Mouse (Mus musculus): ENCODE measurements around the gene Hspb8. TPM values are rescaled to one million over a fixed set of nuclear protein-coding genes. Genes with fewer than 3 reads are reported as not detected.

Hspb8 gene
- total and polyA plus RNA-seq, 3 experiments, result not detected

GRCm38 (mm10) chr5:116409689-116410590, 12.7 kb downstream of the Hspb8 start:
- no peak overlapping the region for H3K9ac ChIP-seq (ENCODE audit: insufficient read depth, low read depth)
- H3K27ac ChIP-seq (ENCODE audit: insufficient read depth, low read depth), result no peak overlapping the region
- in situ Hi-C loops (cut with MboI; ENCODE audit: low pct_ligation_motif_present, low pct_unique_long_range_greater_than_20kb, low sequenced_read_pairs) (no loop called here), dilution Hi-C loops (cut with MboI; ENCODE audit: extremely low pct_ligation_motif_present, extremely low pct_unique_long_range_greater_than_20kb, low sequenced_read_pairs) (no loop called here)
- no peaks in the 10 kb centered on the region for H3K4me1 ChIP-seq (ENCODE audit: control insufficient read depth in 1 of 2, insufficient read depth in 2 of 2)
- peaks cover 89% of the 10 kb centered on the region for H3K9me3 ChIP-seq (replicated peaks; ENCODE audit: low read length)
- no peak for TF ChIP-seq CHD1 (IDR thresholded peaks at IDR 0.05; ENCODE audit: low read depth, low read length)
- no peaks in the 10 kb centered on the region for H3K36me3 ChIP-seq (replicated peaks in 1 of 2; ENCODE audit: control insufficient read depth in 1 of 2, insufficient read depth in 1 of 2, low read length in 1 of 2)
- H3K27me3 ChIP-seq (replicated peaks), result no peaks in the 10 kb centered on the region
- H3K4me2 ChIP-seq (ENCODE audit: insufficient read depth, low read depth, poor library complexity, severe bottlenecking), result no peak overlapping the region
- no peaks in the 10 kb centered on the region for H3K79me2 ChIP-seq (replicated peaks; ENCODE audit: control insufficient read depth, extremely low read depth, insufficient read depth, poor library complexity, severe bottlenecking)
- no peak overlapping the region for H3K4me3 ChIP-seq (replicated peaks in 1 of 3; ENCODE audit: low read depth in 2 of 3, low read length in 2 of 3, poor library complexity in 1 of 3)
- DNase-seq (ENCODE audit: extremely low read depth), result no peak

GRCm38 (mm10) chr5:116408965-116409364, 13.7 kb downstream of the Hspb8 start:
- H3K27ac ChIP-seq (ENCODE audit: insufficient read depth, low read depth), result no peak overlapping the region
- H3K4me2 ChIP-seq (ENCODE audit: insufficient read depth, low read depth, poor library complexity, severe bottlenecking), result no peak overlapping the region
- dilution Hi-C loops (cut with MboI; ENCODE audit: extremely low pct_ligation_motif_present, extremely low pct_unique_long_range_greater_than_20kb, low sequenced_read_pairs), result no loop called here
- H3K4me3 ChIP-seq (replicated peaks in 1 of 3; ENCODE audit: low read depth in 2 of 3, low read length in 2 of 3, poor library complexity in 1 of 3), result no peak overlapping the region
- H3K9me3 ChIP-seq (replicated peaks; ENCODE audit: low read length), result peaks cover 88% of the 10 kb centered on the region
- no peaks in the 10 kb centered on the region for H3K27me3 ChIP-seq (replicated peaks)
- DNase-seq (ENCODE audit: extremely low read depth), result no peak
- H3K9ac ChIP-seq (ENCODE audit: insufficient read depth, low read depth), result no peak overlapping the region
- H3K79me2 ChIP-seq (replicated peaks; ENCODE audit: control insufficient read depth, extremely low read depth, insufficient read depth, poor library complexity, severe bottlenecking), result no peaks in the 10 kb centered on the region
- no peaks in the 10 kb centered on the region for H3K36me3 ChIP-seq (replicated peaks in 1 of 2; ENCODE audit: control insufficient read depth in 1 of 2, insufficient read depth in 1 of 2, low read length in 1 of 2)
- TF ChIP-seq JUN (IDR thresholded peaks at IDR 0.05; ENCODE audit: insufficient read depth, low read depth, low read length), result no peak
- TF ChIP-seq SMC3 (IDR thresholded peaks at IDR 0.05; ENCODE audit: low read depth, low read length), result no peak
- TF ChIP-seq CTCF (conservative IDR thresholded peaks at IDR 0.05 in 1 of 2, IDR thresholded peaks at IDR 0.05 in 1 of 2; ENCODE audit: low read depth in 2 of 2, low read length in 2 of 2), result no peak
- no peak for TF ChIP-seq BHLHE40 (IDR thresholded peaks at IDR 0.05; ENCODE audit: low read depth, low read length)
- TF ChIP-seq MXI1 (IDR thresholded peaks at IDR 0.05; ENCODE audit: low read depth, low read length), result no peak
- TF ChIP-seq IRF4 (IDR thresholded peaks at IDR 0.05; ENCODE audit: low read depth, low read length), result no peak
- TF ChIP-seq RCOR1 (conservative IDR thresholded peaks at IDR 0.05; ENCODE audit: low read depth, low read length), result no peak
- TF ChIP-seq PAX5 (IDR thresholded peaks at IDR 0.05; ENCODE audit: low read length), result no peak
- no peak for TF ChIP-seq ZKSCAN1 (IDR thresholded peaks at IDR 0.05; ENCODE audit: borderline replicate concordance, low read depth, low read length)
- no peak for TF ChIP-seq NRF1 (IDR thresholded peaks at IDR 0.05; ENCODE audit: low read depth, low read length)
- TF ChIP-seq MYC (IDR thresholded peaks at IDR 0.05; ENCODE audit: low read depth, low read length), result no peak
- no peak for TF ChIP-seq CHD1 (IDR thresholded peaks at IDR 0.05; ENCODE audit: low read depth, low read length)
- in situ Hi-C loops (cut with MboI; ENCODE audit: low pct_ligation_motif_present, low pct_unique_long_range_greater_than_20kb, low sequenced_read_pairs), result no loop called here
- H3K4me1 ChIP-seq (ENCODE audit: control insufficient read depth in 1 of 2, insufficient read depth in 2 of 2), result no peaks in the 10 kb centered on the region

GRCm38 (mm10) chr5:116407936-116408335, 14.7 kb downstream of the Hspb8 start:
- TF ChIP-seq MEF2A (IDR thresholded peaks at IDR 0.05; ENCODE audit: borderline replicate concordance, low read depth, low read length), result no peak
- no peak for TF ChIP-seq TCF12 (IDR thresholded peaks at IDR 0.05; ENCODE audit: low read depth, low read length)
- TF ChIP-seq CHD2 (IDR thresholded peaks at IDR 0.05; ENCODE audit: low read length), result no peak
- TF ChIP-seq CTCF (conservative IDR thresholded peaks at IDR 0.05 in 1 of 2, IDR thresholded peaks at IDR 0.05 in 1 of 2; ENCODE audit: low read depth in 2 of 2, low read length in 2 of 2), result no peak
- TF ChIP-seq USF2 (conservative IDR thresholded peaks at IDR 0.05; ENCODE audit: low read depth, low read length), result no peak
- no peak for TF ChIP-seq ETS1 (conservative IDR thresholded peaks at IDR 0.05; ENCODE audit: low read depth, low read length)
- no peak for TF ChIP-seq EP300 (IDR thresholded peaks at IDR 0.05; ENCODE audit: low read length)
- TF ChIP-seq POLR2A (IDR thresholded peaks at IDR 0.05; ENCODE audit: low read depth, low read length), result no peak
- TF ChIP-seq MYC (IDR thresholded peaks at IDR 0.05; ENCODE audit: low read depth, low read length), result no peak
- TF ChIP-seq ZC3H11A (IDR thresholded peaks at IDR 0.05; ENCODE audit: low read depth, low read length), result no peak
- TF ChIP-seq ZNF384 (IDR thresholded peaks at IDR 0.05; ENCODE audit: low read depth, low read length), result no peak
- no peak for TF ChIP-seq NRF1 (IDR thresholded peaks at IDR 0.05; ENCODE audit: low read depth, low read length)
- no peak for TF ChIP-seq GABPA (IDR thresholded peaks at IDR 0.05; ENCODE audit: insufficient replicate concordance, low read depth, low read length)
- Histone ChIP-seq H3K9me3 (replicated peaks; ENCODE audit: low read length) (peaks cover 90% of the 10 kb centered on the region), H3K9ac (ENCODE audit: insufficient read depth, low read depth) (no peak overlapping the region), H3K27me3 (replicated peaks) (no peaks in the 10 kb centered on the region), H3K79me2 (replicated peaks; ENCODE audit: control insufficient read depth, extremely low read depth, insufficient read depth, poor library complexity, severe bottlenecking) (no peaks in the 10 kb centered on the region), H3K4me2 (ENCODE audit: insufficient read depth, low read depth, poor library complexity, severe bottlenecking) (no peak overlapping the region), H3K4me3 (replicated peaks in 1 of 3; ENCODE audit: low read depth in 2 of 3, low read length in 2 of 3, poor library complexity in 1 of 3) (no peak overlapping the region), H3K27ac (ENCODE audit: insufficient read depth, low read depth) (no peak overlapping the region), H3K36me3 (replicated peaks in 1 of 2; ENCODE audit: control insufficient read depth in 1 of 2, insufficient read depth in 1 of 2, low read length in 1 of 2) (no peaks in the 10 kb centered on the region), H3K4me1 (ENCODE audit: control insufficient read depth in 1 of 2, insufficient read depth in 2 of 2) (no peaks in the 10 kb centered on the region)
- dilution Hi-C loops (cut with MboI; ENCODE audit: extremely low pct_ligation_motif_present, extremely low pct_unique_long_range_greater_than_20kb, low sequenced_read_pairs) (no loop called here), in situ Hi-C loops (cut with MboI; ENCODE audit: low pct_ligation_motif_present, low pct_unique_long_range_greater_than_20kb, low sequenced_read_pairs) (no loop called here)
- DNase-seq (ENCODE audit: extremely low read depth), result no peak
